Mouse (Mus musculus): Measurements from ENCODE around the gene Srpk1. TPM values are rescaled to one million over a fixed set of nuclear protein-coding genes. Genes with fewer than 3 reads are reported as not detected.

Srpk1 gene
- total RNA-seq (2023; ENCODE audit: inconsistent age), result 96.7 to 118 TPM (median 104 TPM) in 4 replicates

DNA sequence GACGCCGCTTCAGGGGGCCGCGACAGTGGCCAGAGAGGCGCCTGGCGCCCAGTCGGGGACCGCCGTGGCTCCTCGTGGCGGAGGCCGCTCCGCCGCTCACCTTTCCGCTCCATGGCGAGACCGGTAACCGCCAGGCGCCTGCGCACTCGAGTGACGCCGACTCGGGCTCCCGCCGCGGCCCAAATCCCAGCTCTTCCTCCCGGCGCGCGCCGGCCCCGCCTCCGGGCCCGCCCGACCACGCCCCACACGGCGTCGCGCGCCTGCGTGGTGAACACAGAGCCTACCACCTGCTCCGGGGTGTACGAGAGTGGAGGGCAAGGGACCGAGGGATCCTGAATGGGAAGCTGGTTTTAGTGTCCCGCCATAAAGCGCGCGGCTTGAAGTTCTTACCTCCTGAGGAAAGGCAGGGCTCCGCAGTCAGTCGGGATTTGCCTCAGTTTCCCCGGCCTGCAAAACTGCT is at the start of gene Srpk1:
TSS of gene Srpk1 (minus strand) at position 410 of the 460 bp plus-strand sequence.

DNA sequence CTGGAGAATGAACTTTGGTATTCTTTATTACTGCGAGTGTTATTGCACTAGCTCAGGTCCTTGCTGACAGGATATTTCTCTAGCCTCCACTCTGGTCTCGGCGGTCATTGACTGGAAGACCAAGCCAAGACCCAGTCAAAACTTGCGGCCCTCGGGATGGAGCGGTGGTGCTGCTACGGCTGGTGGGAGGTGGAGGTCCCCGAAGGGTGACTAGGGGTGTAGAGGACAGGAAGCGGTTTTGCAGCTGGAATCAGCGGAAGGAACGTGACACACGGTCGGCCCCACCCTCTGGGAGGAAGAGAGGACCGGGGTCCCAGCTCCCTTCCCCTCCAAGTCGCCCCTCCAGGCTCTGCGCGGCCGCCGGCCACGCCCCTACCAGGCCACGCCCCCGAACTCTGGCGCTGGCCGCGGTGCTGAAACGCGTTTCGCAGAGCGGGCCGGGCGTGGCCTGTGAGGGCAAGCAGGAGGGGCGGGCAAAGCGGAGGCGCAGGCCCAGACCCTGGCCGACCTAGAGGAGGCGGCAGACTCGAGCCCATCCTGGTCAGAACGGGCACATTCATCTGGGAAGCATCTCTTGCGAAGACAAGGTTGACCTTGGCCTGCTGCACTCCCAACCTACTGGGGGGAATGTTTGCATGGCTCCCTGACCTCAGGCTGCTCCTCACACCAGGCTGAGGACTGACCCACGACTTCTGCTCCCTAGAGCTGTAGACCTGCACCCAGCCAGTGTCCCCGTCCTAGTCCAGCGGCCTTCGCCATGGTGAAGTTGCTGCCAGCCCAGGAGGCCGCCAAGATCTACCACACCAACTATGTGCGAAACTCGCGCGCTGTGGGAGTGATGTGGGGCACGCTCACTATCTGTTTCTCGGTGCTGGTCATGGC is 47.0 kb downstream of the Srpk1 start, which contains the start of gene Lhfpl5:
TSS of gene Lhfpl5 (plus strand) at position 398 of the 882 bp plus-strand sequence.

DNA sequence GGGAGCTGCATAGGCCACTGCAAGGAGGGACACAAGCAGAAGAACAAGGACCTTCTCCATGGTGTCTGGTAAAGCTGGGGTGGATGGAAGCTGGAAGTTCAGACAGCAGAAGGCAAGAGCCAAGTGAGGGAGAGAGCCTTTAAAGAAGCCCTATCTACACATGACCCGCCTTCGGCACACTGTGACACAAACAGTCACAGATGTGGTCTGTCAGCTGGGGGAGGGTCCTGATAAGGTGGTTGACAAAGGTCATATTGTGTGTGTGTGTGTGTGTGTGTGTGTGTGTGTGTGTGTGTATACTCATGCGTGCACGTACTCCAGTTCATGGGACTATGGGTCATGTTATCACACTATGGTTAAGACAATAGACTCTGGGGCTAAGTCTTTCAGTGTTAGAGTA is 61.9 kb downstream of the Srpk1 start, which contains the start of gene Clps:
TSS of gene Clps (minus strand) at position 169 of the 400 bp plus-strand sequence.

DNA sequence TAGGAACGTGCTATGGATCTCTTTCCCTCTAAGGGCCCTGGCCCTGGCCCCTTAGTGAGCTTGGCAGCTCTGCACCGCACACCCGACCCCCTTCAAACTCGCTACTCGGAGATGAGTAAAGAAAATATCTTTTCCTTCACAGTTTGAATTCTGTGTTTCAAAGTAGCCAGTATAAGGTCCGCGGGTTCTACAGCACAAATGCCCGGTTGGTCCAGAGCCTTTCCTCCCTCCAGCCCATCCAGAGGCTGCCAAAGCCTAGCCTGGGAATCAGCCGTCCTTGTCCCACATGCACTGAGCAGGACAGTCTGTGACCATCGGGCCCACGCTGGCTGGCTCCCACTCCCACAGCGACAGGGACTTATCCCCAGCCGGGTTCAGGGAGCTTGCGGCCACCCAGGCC is 73.4 kb downstream of the Srpk1 start, which contains the start of gene Clpsl2:
TSS of gene Clpsl2 (plus strand) at position 301 of the 400 bp plus-strand sequence.

Other genes with a start within 250 kb of the Srpk1 start
- gene Fkbp5, start 105.2 kb downstream of the Srpk1 start, total RNA-seq (2023; ENCODE audit: inconsistent age), result 22.0 to 39.4 TPM (median 24.6 TPM) in 4 replicates
- gene Armc12, start 91.9 kb downstream of the Srpk1 start, total RNA-seq (2023; ENCODE audit: inconsistent age), result not detected in 4 replicates
- gene Clpsl2, start 73.3 kb downstream of the Srpk1 start, total RNA-seq (2023; ENCODE audit: inconsistent age), result not detected in 4 replicates
- gene Clps, start 61.9 kb downstream of the Srpk1 start, total RNA-seq (2023; ENCODE audit: inconsistent age), result 1.3 TPM in 1 of 4 replicates, not detected in the others
- gene Lhfpl5, start 47.1 kb downstream of the Srpk1 start, total RNA-seq (2023; ENCODE audit: inconsistent age), result not detected in 4 replicates
- 0.74 to 1.6 TPM (median 1.3 TPM) in 4 replicates for gene Slc26a8, start 67.5 kb upstream of the Srpk1 start, total RNA-seq (2023; ENCODE audit: inconsistent age)
- 94.1 to 103 TPM (median 95.3 TPM) in 4 replicates for gene Mapk14, start 68.6 kb upstream of the Srpk1 start, total RNA-seq (2023; ENCODE audit: inconsistent age)
- gene AC170998.1, start 103.4 kb upstream of the Srpk1 start, total RNA-seq (2023; ENCODE audit: inconsistent age), result 3.3 to 8.6 TPM (median 5.8 TPM) in 4 replicates
- gene Mapk13, start 146.6 kb upstream of the Srpk1 start, total RNA-seq (2023; ENCODE audit: inconsistent age), result 0.19 TPM in 1 of 4 replicates, not detected in the others
- 60.5 to 72.5 TPM (median 66.7 TPM) in 4 replicates for gene Brpf3, start 178.4 kb upstream of the Srpk1 start, total RNA-seq (2023; ENCODE audit: inconsistent age)
- gene Pnpla1, start 235.7 kb upstream of the Srpk1 start, total RNA-seq (2023; ENCODE audit: inconsistent age), result not detected in 4 replicates